Mouse (Mus musculus) spleen, postnatal 36 days (tissue): ENCODE measurements around the gene Gdf5.
"Not testable (repeated sequence)": the region's sequence is repeated elsewhere in the genome, so short reads cannot be mapped to it uniquely, and the experiment has no call there.

Experiments
- DNase-seq, 2 experiments: peaks; one replicate each; pipeline ENCODE4 v3.0.0; 2022; ENCODE audit warnings: low spot score in 2 of 2, mixed read lengths in 1 of 2

Gdf5 gene

GRCm38 (mm10) chr2:155941697-155942442, 3.3 kb downstream of the Gdf5 start:
- DNase-seq, result no peak

- no peak for DNase-seq
These were observed 4.5 kb downstream of the Gdf5 start, which contains the start of gene Gm15557 for GRCm38 (mm10) chr2:155940681-155941080. Gene Gm15557, plus strand, starts transcription at chr2:155940728.

GRCm38 (mm10) chr2:155939897-155940529, 5.2 kb downstream of the Gdf5 start:
- DNase-seq, result no peak

- DNase-seq, result peak; percentile 89 to 91
These were observed 15.4 kb downstream of the Gdf5 start, which contains the start of gene Uqcc1 for GRCm38 (mm10) chr2:155929531-155930442. Gene Uqcc1, minus strand, starts transcription at chr2:155930310.

- no peak for DNase-seq
These were observed 16.3 kb downstream of the Gdf5 start for GRCm38 (mm10) chr2:155928711-155929345.

GRCm38 (mm10) chr2:155925213-155925612, 20.0 kb downstream of the Gdf5 start:
- DNase-seq, result not testable (repeated sequence)

GRCm38 (mm10) chr2:155923143-155923542, 22.0 kb downstream of the Gdf5 start:
- no peak for DNase-seq

GRCm38 (mm10) chr2:155914684-155915083, 30.5 kb downstream of the Gdf5 start:
- no peak for DNase-seq

- DNase-seq, result no peak
These were observed 41.5 kb downstream of the Gdf5 start for GRCm38 (mm10) chr2:155903632-155904008.

- no peak for DNase-seq
These were observed 42.1 kb downstream of the Gdf5 start for GRCm38 (mm10) chr2:155902989-155903631.

GRCm38 (mm10) chr2:155895046-155895735, 50.0 kb downstream of the Gdf5 start:
- DNase-seq, result no peak

GRCm38 (mm10) chr2:155894307-155895045, 50.7 kb downstream of the Gdf5 start:
- no peak for DNase-seq
